Mouse (Mus musculus) CH12.LX (cell line): Measurements from ENCODE around the gene Plch1. TPM values are rescaled to one million over a fixed set of nuclear protein-coding genes. Genes with fewer than 3 reads are reported as not detected.

ENCODE experiments used
- DNase-seq: peaks from one replicate; pipeline ENCODE4 v3.0.0-alpha.2; 2013; ENCODE audit errors: extremely low read depth
- H3K27ac ChIP-seq: 2 replicates; pipeline ENCODE4 v1.5.1; 2012; ENCODE audit warnings: low read depth, mild to moderate bottlenecking, control low read depth, moderate library complexity; ENCODE audit not compliant: insufficient read depth
- H3K27me3 ChIP-seq: replicated peaks from 2 replicates; pipeline ENCODE3; 2012; ENCODE audit warnings: inconsistent platforms
- H3K36me3 ChIP-seq, 2 experiments: replicated peaks in 1 of 2; 2 replicates each; pipeline versions ENCODE3 to v1.6.1; 2012; ENCODE audit warnings: inconsistent platforms in 1 of 2, low read length in 1 of 2, mild to moderate bottlenecking in 1 of 2, mixed read lengths in 1 of 2, moderate library complexity in 1 of 2; ENCODE audit not compliant: control insufficient read depth in 1 of 2, insufficient read depth in 1 of 2
- H3K4me1 ChIP-seq, 2 experiments: 2 replicates each; pipeline ENCODE4 v1.6.1; 2012; ENCODE audit warnings: inconsistent platforms in 1 of 2, moderate library complexity in 1 of 2; ENCODE audit not compliant: insufficient read depth in 2 of 2, control insufficient read depth in 1 of 2
- H3K4me2 ChIP-seq: 2 replicates; pipeline ENCODE4 v1.6.1; 2012; ENCODE audit warnings: low read depth, mild to moderate bottlenecking, control low read depth; ENCODE audit not compliant: poor library complexity, insufficient read depth, severe bottlenecking
- H3K4me3 ChIP-seq, 3 experiments: fragments of 150-350 bp in 1 of 3; sonication (generic) in 1 of 3; replicated peaks in 1 of 3; 2 replicates each; pipeline versions ENCODE3 to v1.5.1; 2011 to 2012; ENCODE audit warnings: low read depth in 2 of 3, low read length in 2 of 3, mild to moderate bottlenecking in 2 of 3, moderate library complexity in 2 of 3, control low read depth in 1 of 3, improper control_type of control experiment in 1 of 3, inconsistent platforms in 1 of 3, mixed read lengths in 1 of 3; ENCODE audit not compliant: poor library complexity in 1 of 3
- H3K79me2 ChIP-seq: replicated peaks from 2 replicates; pipeline ENCODE4 v1.6.1; 2012; ENCODE audit warnings: mild to moderate bottlenecking, moderate library complexity; ENCODE audit not compliant: control insufficient read depth, poor library complexity, insufficient read depth, severe bottlenecking; ENCODE audit errors: extremely low read depth
- H3K9ac ChIP-seq: 2 replicates; pipeline ENCODE4 v1.6.1; 2012; ENCODE audit warnings: low read depth, mild to moderate bottlenecking, control low read depth, moderate library complexity; ENCODE audit not compliant: insufficient read depth
- H3K9me3 ChIP-seq: replicated peaks from 2 replicates; pipeline ENCODE3; 2012; ENCODE audit warnings: low read length, inconsistent platforms, mixed read lengths
- BHLHE40 ChIP-seq: IDR thresholded peaks from 2 replicates; pipeline ENCODE4 v1.6.1; 2011; ENCODE audit warnings: mild to moderate bottlenecking, low read depth, low read length, improper control_type of control experiment
- CHD1 ChIP-seq: IDR thresholded peaks from 2 replicates; pipeline ENCODE4 v1.6.1; 2012; ENCODE audit warnings: low read depth, low read length, improper control_type of control experiment, inconsistent platforms
- CTCF ChIP-seq, 2 experiments: IDR thresholded peaks in 1 of 2; conservative IDR thresholded peaks in 1 of 2; 2 replicates each; pipeline ENCODE4 v1.5.1; 2011 to 2012; ENCODE audit warnings: low read depth in 2 of 2, low read length in 2 of 2, improper control_type of control experiment in 1 of 2, inconsistent platforms in 1 of 2, mild to moderate bottlenecking in 1 of 2, moderate library complexity in 1 of 2
- E2F4 ChIP-seq: IDR thresholded peaks from 2 replicates; pipeline ENCODE4 v1.6.1; 2011; ENCODE audit warnings: low read depth, low read length, improper control_type of control experiment; ENCODE audit not compliant: insufficient replicate concordance
- ELF1 ChIP-seq: IDR thresholded peaks from 2 replicates; pipeline ENCODE4 v1.6.1; 2014; ENCODE audit warnings: low read depth, mild to moderate bottlenecking, inconsistent platforms, low read length, improper control_type of control experiment
- ETS1 ChIP-seq: conservative IDR thresholded peaks from 2 replicates; pipeline ENCODE4 v1.6.1; 2012; ENCODE audit warnings: low read depth, mild to moderate bottlenecking, inconsistent platforms, low read length, improper control_type of control experiment, moderate library complexity
- GABPA ChIP-seq: IDR thresholded peaks from 2 replicates; pipeline ENCODE4 v1.6.1; 2012; ENCODE audit warnings: low read depth, low read length, improper control_type of control experiment, inconsistent platforms; ENCODE audit not compliant: insufficient replicate concordance
- HCFC1 ChIP-seq: IDR thresholded peaks from 2 replicates; pipeline ENCODE4 v1.6.1; 2012; ENCODE audit warnings: low read depth, mild to moderate bottlenecking, inconsistent platforms, low read length, improper control_type of control experiment
- JUN ChIP-seq: IDR thresholded peaks from 2 replicates; pipeline ENCODE4 v1.6.1; 2011; ENCODE audit warnings: low read depth, mild to moderate bottlenecking, low read length, improper control_type of control experiment, moderate library complexity; ENCODE audit not compliant: insufficient read depth
- JUND ChIP-seq: conservative IDR thresholded peaks from 2 replicates; pipeline ENCODE4 v1.6.1; 2011; ENCODE audit warnings: low read depth, low read length, improper control_type of control experiment
- KAT2A ChIP-seq: IDR thresholded peaks from 2 replicates; pipeline ENCODE4 v1.6.1; 2012; ENCODE audit warnings: low read length, improper control_type of control experiment, inconsistent platforms; ENCODE audit not compliant: insufficient replicate concordance
- MAFK ChIP-seq: IDR thresholded peaks from 2 replicates; pipeline ENCODE4 v1.6.1; 2011; ENCODE audit warnings: low read length, improper control_type of control experiment; ENCODE audit not compliant: insufficient replicate concordance
- MAX ChIP-seq: IDR thresholded peaks from 2 replicates; pipeline ENCODE4 v1.6.1; 2011; ENCODE audit warnings: low read length, improper control_type of control experiment
- MAZ ChIP-seq: IDR thresholded peaks from 2 replicates; pipeline ENCODE4 v1.6.1; 2012; ENCODE audit warnings: low read depth, mild to moderate bottlenecking, inconsistent platforms, low read length, improper control_type of control experiment, moderate library complexity
- MXI1 ChIP-seq: IDR thresholded peaks from 2 replicates; pipeline ENCODE4 v1.6.1; 2011; ENCODE audit warnings: mild to moderate bottlenecking, low read depth, low read length, improper control_type of control experiment
- MYC ChIP-seq: IDR thresholded peaks from 2 replicates; pipeline ENCODE4 v1.6.1; 2011; ENCODE audit warnings: low read depth, mild to moderate bottlenecking, improper control_type of control experiment, low read length
- NELFE ChIP-seq: IDR thresholded peaks from 2 replicates; pipeline ENCODE4 v1.6.1; 2011; ENCODE audit warnings: low read depth, low read length, improper control_type of control experiment
- NRF1 ChIP-seq: IDR thresholded peaks from 2 replicates; pipeline ENCODE4 v1.6.1; 2014; ENCODE audit warnings: low read depth, mild to moderate bottlenecking, inconsistent platforms, low read length, improper control_type of control experiment, moderate library complexity
- PAX5 ChIP-seq: IDR thresholded peaks from 2 replicates; pipeline ENCODE4 v1.6.1; 2012; ENCODE audit warnings: low read length, inconsistent platforms, mixed read lengths
- POLR2A ChIP-seq: IDR thresholded peaks from 2 replicates; pipeline ENCODE4 v1.6.1; 2011; ENCODE audit warnings: low read depth, mild to moderate bottlenecking, improper control_type of control experiment, low read length
- RCOR1 ChIP-seq: conservative IDR thresholded peaks from 2 replicates; pipeline ENCODE4 v1.6.1; 2012; ENCODE audit warnings: low read depth, mild to moderate bottlenecking, inconsistent platforms, low read length, improper control_type of control experiment
- SIN3A ChIP-seq: IDR thresholded peaks from 2 replicates; pipeline ENCODE4 v1.6.1; 2012; ENCODE audit warnings: low read length, improper control_type of control experiment, inconsistent platforms
- SMC3 ChIP-seq: IDR thresholded peaks from 2 replicates; pipeline ENCODE4 v1.6.1; 2011; ENCODE audit warnings: low read depth, low read length, improper control_type of control experiment
- TBP ChIP-seq: conservative IDR thresholded peaks from 2 replicates; pipeline ENCODE4 v1.6.1; 2011; ENCODE audit warnings: low read depth, low read length, improper control_type of control experiment
- UBTF ChIP-seq: IDR thresholded peaks from 2 replicates; pipeline ENCODE4 v1.6.1; 2012; ENCODE audit warnings: low read depth, mild to moderate bottlenecking, inconsistent platforms, low read length, improper control_type of control experiment, moderate library complexity
- USF2 ChIP-seq: conservative IDR thresholded peaks from 2 replicates; pipeline ENCODE4 v1.6.1; 2011; ENCODE audit warnings: low read depth, low read length, improper control_type of control experiment
- ZMIZ1 ChIP-seq: IDR thresholded peaks from 2 replicates; pipeline ENCODE4 v1.6.1; 2012; ENCODE audit warnings: low read depth, mild to moderate bottlenecking, inconsistent platforms, low read length, improper control_type of control experiment
- ZNF384 ChIP-seq: IDR thresholded peaks from 2 replicates; pipeline ENCODE4 v1.6.1; 2012; ENCODE audit warnings: low read depth, low read length, improper control_type of control experiment, inconsistent platforms
- dilution Hi-C: fragments of 300-500 bp; cut with MboI; formaldehyde crosslinking; loops from 2 replicates; pipeline ENCODE4 v1.14.3; 2020; ENCODE audit warnings: low sequenced_read_pairs; ENCODE audit not compliant: extremely low pct_unique_long_range_greater_than_20kb, extremely low pct_ligation_motif_present
- in situ Hi-C: fragments of 300-500 bp; cut with MboI; formaldehyde crosslinking; loops from 3 replicates; pipeline ENCODE4 v1.14.3; 2019; ENCODE audit warnings: low sequenced_read_pairs, low pct_ligation_motif_present, low pct_unique_long_range_greater_than_20kb, mixed read lengths
- polyA plus RNA-seq: library from polyadenylated mRNA; unstranded; fragments of >175 nt; gene quantifications from 2 replicates; pipeline ENCODE4 v1.2.1, GENCODE M21; 2012; ENCODE audit warnings: low read depth; ENCODE audit not compliant: insufficient read length
- total RNA-seq, 2 experiments: library from RNA; depleted of rRNA; stranded (reverse); fragments of 300-350 nt in 1 of 2; fragments of >200 nt in 1 of 2; gene quantifications; 2 replicates each; pipeline ENCODE4 v1.2.3; 2012 to 2014

The Plch1 gene
- total and polyA plus RNA-seq, 3 experiments, result 0.51 to 0.80 (median 0.59) TPM

DNA sequence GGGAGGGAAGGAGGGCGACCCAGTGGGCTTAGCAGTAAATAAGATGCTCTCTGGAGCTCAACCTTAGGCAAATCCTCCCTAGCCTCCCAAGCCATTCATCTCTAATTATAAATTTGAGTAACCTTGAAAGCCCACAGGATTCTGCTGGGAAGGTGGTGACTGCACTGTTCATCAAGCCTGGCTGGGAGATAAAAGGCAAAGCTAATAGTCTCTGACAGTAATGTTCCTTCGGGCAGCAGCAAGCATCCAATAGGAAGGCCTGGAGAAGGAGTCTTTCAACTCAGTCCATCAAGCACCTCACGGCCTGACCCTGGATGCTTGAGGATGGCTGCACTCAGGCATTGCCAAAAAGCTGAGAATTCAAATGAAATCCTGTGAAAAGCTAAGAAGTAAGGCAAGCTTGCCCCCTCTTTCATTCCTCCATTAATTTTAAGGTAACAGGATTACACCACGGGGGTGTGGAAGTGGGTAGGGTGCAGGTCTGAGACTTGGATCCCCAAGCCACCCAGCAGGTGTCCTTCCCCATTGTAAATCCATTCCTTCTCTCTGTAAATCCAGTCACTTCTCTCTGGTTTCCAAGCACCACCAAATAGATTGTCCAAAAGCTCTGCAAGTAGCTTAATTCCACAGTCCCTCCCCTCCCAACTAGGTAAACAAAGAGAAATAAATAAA is 20.1 kb downstream of the Plch1 start:
- DNase-seq, result no peak
- dilution Hi-C loops, result no loop called here
- Histone ChIP-seq H3K79me2 (no peaks in the 10 kb centered on the region), H3K27ac (no peak overlapping the region), H3K9ac (no peak overlapping the region), H3K36me3 (no peaks in the 10 kb centered on the region), H3K9me3 (no peaks in the 10 kb centered on the region), H3K27me3 (no peaks in the 10 kb centered on the region), H3K4me3 (no peak overlapping the region), H3K4me2 (no peak overlapping the region), H3K4me1 (no peaks in the 10 kb centered on the region)
- in situ Hi-C loops, result no loop called here
- TF ChIP-seq MYC, result no peak
- no peak for TF ChIP-seq CHD1
- TF ChIP-seq ZNF384, result no peak
- no peak for TF ChIP-seq KAT2A
- TF ChIP-seq TBP, result no peak
- TF ChIP-seq JUN, result no peak
- TF ChIP-seq GABPA, result no peak
- TF ChIP-seq JUND, result no peak
- no peak for TF ChIP-seq PAX5
- TF ChIP-seq UBTF, result no peak
- no peak for TF ChIP-seq ELF1
- TF ChIP-seq NRF1, result no peak
- TF ChIP-seq HCFC1, result no peak
- no peak for TF ChIP-seq NELFE
- no peak for TF ChIP-seq ETS1
- TF ChIP-seq RCOR1, result no peak

DNA sequence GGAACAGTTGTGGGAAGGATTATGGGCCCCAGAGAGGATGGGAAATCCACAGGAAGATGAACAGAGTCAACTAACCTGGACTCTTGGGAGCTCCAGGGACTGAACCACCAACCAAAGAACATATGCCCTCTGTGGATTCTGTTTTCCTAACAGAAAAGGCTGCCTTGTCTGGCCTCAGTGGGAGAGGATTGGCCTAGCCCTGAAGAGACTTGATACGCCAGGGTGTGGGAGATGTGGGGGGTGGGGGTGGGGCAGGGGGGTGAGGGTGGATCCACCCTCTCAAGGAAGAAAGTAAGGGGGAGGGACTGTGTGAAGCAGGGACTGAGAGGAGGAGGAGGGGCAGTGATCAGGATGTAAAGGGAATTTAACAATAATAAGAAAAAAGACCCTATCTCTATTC is 26.5 kb downstream of the Plch1 start:
- dilution Hi-C loops, result no loop called here
- no peak overlapping the region for H3K9ac ChIP-seq
- H3K79me2 ChIP-seq, result no peaks in the 10 kb centered on the region
- DNase-seq, result no peak
- no peaks in the 10 kb centered on the region for H3K36me3 ChIP-seq
- peaks cover 0 to 4% of the 10 kb centered on the region in 2 experiments; a peak in 1 of 4 replicates for H3K4me1 ChIP-seq
- H3K27ac ChIP-seq, result no peak overlapping the region
- no peak overlapping the region for H3K4me2 ChIP-seq
- no peaks in the 10 kb centered on the region for H3K27me3 ChIP-seq
- H3K4me3 ChIP-seq, result no peak overlapping the region
- in situ Hi-C loops, result no loop called here
- TF ChIP-seq PAX5 (no peak), ZMIZ1 (no peak), MXI1 (no peak), RCOR1 (no peak), SIN3A (no peak), CTCF (conservative IDR thresholded peaks at IDR 0.05 in 1 of 2, IDR thresholded peaks at IDR 0.05 in 1 of 2; ENCODE audit: low read depth in 2 of 2, low read length in 2 of 2) (no peak), USF2 (no peak), KAT2A (no peak), POLR2A (no peak), MAX (no peak), MAZ (no peak), BHLHE40 (no peak), SMC3 (no peak), JUN (no peak), CHD1 (no peak), E2F4 (no peak), MAFK (no peak)
- no peaks in the 10 kb centered on the region for H3K9me3 ChIP-seq
